Mouse (Mus musculus) heart, embryonic 15.5 days (tissue): ENCODE data around the gene Tenm4. TPM values are rescaled to one million over a fixed set of nuclear protein-coding genes. Genes with fewer than 3 reads are reported as not detected.
A peak's percentile ranks its signal among the peaks of the same experiment; 100 is the strongest.

ENCODE experiments used
- ATAC-seq: fragments of 200-750 bp; cut with Nextera tagmentation; replicated peaks from 2 replicates; pipeline ENCODE4 v1.8.0; 2017; ENCODE audit warnings: low read depth, moderate TSS enrichment; ENCODE audit not compliant: insufficient number of reproducible peaks, insufficient read depth, low FRiP score
- H3K27ac ChIP-seq: fragments of 300-500 bp; sonication (generic); 2 replicates; pipeline ENCODE4 v1.5.1; 2015; ENCODE audit warnings: mild to moderate bottlenecking, inconsistent platforms
- H3K27me3 ChIP-seq: fragments of 300-500 bp; sonication (generic); 2 replicates; pipeline ENCODE4 v1.6.1; 2015; ENCODE audit warnings: inconsistent platforms
- H3K36me3 ChIP-seq: fragments of 300-500 bp; sonication (generic); 2 replicates; pipeline ENCODE4 v1.6.1; 2015; ENCODE audit warnings: mild to moderate bottlenecking, inconsistent platforms
- H3K4me1 ChIP-seq: fragments of 300-500 bp; sonication (generic); replicated peaks from 2 replicates; pipeline ENCODE4 v1.6.1; 2015; ENCODE audit warnings: inconsistent platforms
- H3K4me2 ChIP-seq: fragments of 300-500 bp; sonication (generic); 2 replicates; pipeline ENCODE4 v1.6.1; 2015; ENCODE audit warnings: inconsistent platforms, mild to moderate bottlenecking, moderate library complexity
- H3K4me3 ChIP-seq: fragments of 300-500 bp; sonication (generic); 2 replicates; pipeline ENCODE4 v1.5.1; 2015; ENCODE audit warnings: mild to moderate bottlenecking, inconsistent platforms
- H3K9ac ChIP-seq: fragments of 300-500 bp; sonication (generic); 2 replicates; pipeline ENCODE4 v1.6.1; 2015; ENCODE audit warnings: mild to moderate bottlenecking, inconsistent platforms
- H3K9me3 ChIP-seq: fragments of 300-500 bp; sonication (generic); replicated peaks from 2 replicates; pipeline ENCODE4 v1.6.1; 2016; ENCODE audit warnings: inconsistent platforms
- WGBS: fragments of 180-500 bp; shearing (Covaris S2); methylation state at CpG from one replicate; pipeline ENCODE4 v1.1.7; 2015; ENCODE audit warnings: mixed read lengths; 5-methylcytosine and 5-hydroxymethylcytosine counted together
- polyA plus RNA-seq: library from polyadenylated mRNA; unstranded; fragments of >200 nt; fragmentation: Nextera tagmentation; extraction: Ambion mirVana; gene quantifications from 2 replicates; pipeline ENCODE4 v1.2.1, GENCODE M21; 2015

Gene Tenm4
- polyA plus RNA-seq, 1 experiment from 2014 or later = 7.9 TPM

DNA sequence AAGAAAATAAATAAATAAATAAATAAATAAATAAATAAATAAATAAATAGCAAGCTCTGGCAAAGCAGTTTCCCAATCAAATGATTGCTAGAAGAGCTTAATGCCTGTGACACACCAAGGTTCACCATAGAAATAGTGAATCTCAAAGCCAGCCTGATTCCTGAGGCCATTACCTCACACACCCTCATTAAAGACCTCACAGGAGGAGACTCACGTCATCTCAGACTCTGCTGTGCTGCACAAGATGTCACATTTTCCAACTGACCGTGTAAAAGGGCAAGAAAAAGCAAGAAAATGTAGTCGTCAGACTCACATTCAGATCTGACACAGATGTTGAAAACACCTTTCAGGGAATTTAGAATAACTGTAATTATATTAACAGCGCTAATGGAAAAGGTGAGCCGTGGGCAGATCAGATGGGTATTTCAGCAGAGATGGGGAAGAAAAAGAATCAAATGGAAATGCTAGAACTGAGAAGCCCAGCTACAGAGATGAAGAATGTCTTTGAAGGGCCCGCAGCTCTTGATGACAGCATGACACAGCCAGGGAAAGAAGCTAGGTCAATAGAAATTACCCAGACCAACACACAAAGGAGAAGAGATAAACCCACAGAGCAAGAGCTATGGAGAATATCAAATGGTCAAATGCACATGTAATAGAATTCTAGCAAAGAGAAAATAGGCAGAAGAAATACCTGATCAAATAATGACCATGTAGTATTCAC lies 709.3 kb downstream of the Tenm4 start:
- WGBS = 71% methylated on average over 6 of the region's 6 CpGs

DNA sequence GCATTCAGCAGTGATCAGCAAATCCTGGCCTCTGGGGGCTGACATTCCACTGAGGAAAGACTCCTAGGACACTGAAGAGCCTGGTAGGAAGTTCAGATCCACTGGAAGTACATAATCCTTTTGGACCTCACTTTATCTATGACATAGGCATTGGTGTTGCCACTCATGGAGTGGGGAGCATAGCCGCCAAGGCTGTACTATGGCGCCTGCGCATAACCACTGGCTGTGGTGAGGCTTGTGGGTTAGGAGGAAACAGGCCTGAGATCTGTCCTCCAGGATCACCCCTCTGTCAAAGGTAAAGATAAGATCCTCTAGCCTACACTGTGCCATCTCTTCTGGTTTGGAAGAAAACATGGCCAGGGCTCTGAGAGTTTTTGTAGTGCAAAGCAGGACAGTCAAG lies 712.3 kb downstream of the Tenm4 start:
- no peak overlapping the region for H3K4me3 ChIP-seq
- H3K4me1 ChIP-seq = no peaks in the 10 kb centered on the region
- H3K9me3 ChIP-seq = no peaks in the 10 kb centered on the region
- 91% methylated on average over 3 of the region's 3 CpGs for WGBS
- no peak overlapping the region for H3K9ac ChIP-seq
- H3K4me2 ChIP-seq = no peak overlapping the region
- no peaks in the 10 kb centered on the region for H3K36me3 ChIP-seq
- ATAC-seq = no peak
- H3K27ac ChIP-seq = no peak overlapping the region
- H3K27me3 ChIP-seq = no peaks in the 10 kb centered on the region

More for the DNA sequence above, 709.3 kb downstream of the Tenm4 start:
- Histone ChIP-seq H3K27me3 (no peaks in the 10 kb centered on the region), H3K9me3 (no peaks in the 10 kb centered on the region), H3K9ac (no peak overlapping the region), H3K36me3 (no peaks in the 10 kb centered on the region), H3K4me2 (no peak overlapping the region), H3K4me3 (no peak overlapping the region), H3K4me1 (no peaks in the 10 kb centered on the region), H3K27ac (no peak overlapping the region)
- ATAC-seq = no peak

GRCm38 (mm10) chr7:96887088-96887654 lies 716.1 kb downstream of the Tenm4 start:
- Histone ChIP-seq H3K4me3 (no peak overlapping the region), H3K27me3 (no peaks in the 10 kb centered on the region), H3K9me3 (no peaks in the 10 kb centered on the region), H3K27ac (no peak overlapping the region), H3K36me3 (no peaks in the 10 kb centered on the region), H3K4me1 (no peaks in the 10 kb centered on the region), H3K9ac (no peak overlapping the region), H3K4me2 (no peak overlapping the region)
- no peak; the same call in 1 of the 2 replicates for ATAC-seq
- WGBS = 76% methylated on average over 18 of the region's 18 CpGs

DNA sequence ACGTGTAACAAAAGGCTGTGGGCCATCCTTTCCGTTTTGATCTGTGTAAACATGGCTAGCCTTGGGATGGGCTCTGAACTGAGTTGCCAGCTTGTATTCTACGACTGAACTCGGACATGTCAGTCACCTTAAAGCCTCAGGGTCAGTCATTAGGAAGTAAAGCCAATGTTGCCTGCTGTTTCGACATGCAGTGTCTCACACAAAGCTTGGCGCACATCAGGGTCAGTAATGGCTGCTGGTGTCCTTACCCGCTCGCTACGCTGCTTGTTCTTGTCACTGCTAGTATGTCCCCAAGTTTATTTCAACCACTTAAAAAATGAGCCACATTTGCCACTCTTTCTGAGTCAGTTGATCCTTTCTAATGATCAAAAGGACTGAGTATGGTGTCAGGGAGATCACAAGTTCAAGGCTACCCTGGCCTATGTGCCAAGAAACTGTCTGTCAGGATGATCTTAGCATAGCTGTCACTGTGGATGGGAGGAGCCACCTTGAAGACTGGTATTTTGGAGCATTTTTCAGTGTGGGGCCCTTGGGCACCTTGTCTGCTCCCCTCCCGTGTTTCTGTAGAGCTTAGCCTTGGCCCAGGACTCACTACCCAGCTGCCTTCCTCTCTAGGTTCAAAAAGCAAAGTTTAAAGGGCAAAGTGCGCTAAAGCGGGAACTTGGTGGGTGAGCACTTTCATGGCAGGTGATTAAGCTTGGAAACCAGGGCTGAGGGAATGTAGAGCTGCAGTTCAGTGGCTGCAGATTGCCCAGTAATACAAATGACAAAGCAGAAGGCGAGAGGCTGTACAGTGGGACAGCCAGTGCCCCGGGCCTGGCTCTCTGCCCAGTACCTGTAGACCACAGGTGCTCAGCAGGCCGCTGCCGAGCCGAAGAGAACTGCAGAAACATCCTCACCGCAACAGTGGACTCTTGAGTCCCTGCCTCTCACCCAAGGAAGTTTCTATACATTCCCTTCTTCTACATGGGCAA lies 718.3 kb downstream of the Tenm4 start:
- Histone ChIP-seq H3K4me1 (no peaks in the 10 kb centered on the region), H3K4me2 (no peak overlapping the region), H3K9me3 (no peaks in the 10 kb centered on the region), H3K36me3 (no peaks in the 10 kb centered on the region), H3K27me3 (no peaks in the 10 kb centered on the region), H3K4me3 (no peak overlapping the region), H3K9ac (no peak overlapping the region), H3K27ac (no peak overlapping the region)
- no peak for ATAC-seq
- WGBS = 87% methylated on average over 18 of the region's 18 CpGs

- no peaks in the 10 kb centered on the region for H3K4me1 ChIP-seq
- H3K27ac ChIP-seq = no peak overlapping the region
- H3K36me3 ChIP-seq = no peaks in the 10 kb centered on the region
- H3K27me3 ChIP-seq = no peaks in the 10 kb centered on the region
- no peak overlapping the region for H3K9ac ChIP-seq
- no peak overlapping the region for H3K4me3 ChIP-seq
- H3K9me3 ChIP-seq = no peaks in the 10 kb centered on the region
- ATAC-seq = no peak
- 56% methylated on average over 7 of the region's 7 CpGs for WGBS
- no peak overlapping the region for H3K4me2 ChIP-seq
Measured at GRCm38 (mm10) chr7:96890035-96890621, 719.1 kb downstream of the Tenm4 start.

DNA sequence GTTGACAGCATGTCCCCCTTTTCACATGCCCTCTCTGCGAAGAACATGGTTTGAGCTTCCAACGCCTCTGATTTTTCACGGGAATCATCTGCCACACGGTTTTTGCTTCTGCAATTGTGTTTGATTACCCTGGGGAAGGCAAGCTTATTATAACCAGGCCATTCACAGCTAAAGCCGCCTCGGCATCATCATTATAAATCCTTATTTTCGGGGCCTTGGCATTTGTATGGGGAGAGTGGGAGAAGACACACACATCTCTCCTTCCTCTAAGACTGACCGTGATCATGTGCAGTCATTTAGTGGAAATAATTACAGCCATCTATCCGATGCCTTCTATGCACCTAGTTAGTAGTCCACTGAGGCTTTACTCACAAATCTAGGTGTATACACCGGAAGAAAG lies 719.9 kb downstream of the Tenm4 start:
- 89% methylated on average over 10 of the region's 10 CpGs for WGBS
- no peaks in the 10 kb centered on the region for H3K4me1 ChIP-seq
- no peak for ATAC-seq
- H3K9ac ChIP-seq = no peak overlapping the region
- no peaks in the 10 kb centered on the region for H3K27me3 ChIP-seq
- H3K27ac ChIP-seq = no peak overlapping the region
- no peaks in the 10 kb centered on the region for H3K9me3 ChIP-seq
- no peaks in the 10 kb centered on the region for H3K36me3 ChIP-seq
- H3K4me2 ChIP-seq = no peak overlapping the region
- no peak overlapping the region for H3K4me3 ChIP-seq

DNA sequence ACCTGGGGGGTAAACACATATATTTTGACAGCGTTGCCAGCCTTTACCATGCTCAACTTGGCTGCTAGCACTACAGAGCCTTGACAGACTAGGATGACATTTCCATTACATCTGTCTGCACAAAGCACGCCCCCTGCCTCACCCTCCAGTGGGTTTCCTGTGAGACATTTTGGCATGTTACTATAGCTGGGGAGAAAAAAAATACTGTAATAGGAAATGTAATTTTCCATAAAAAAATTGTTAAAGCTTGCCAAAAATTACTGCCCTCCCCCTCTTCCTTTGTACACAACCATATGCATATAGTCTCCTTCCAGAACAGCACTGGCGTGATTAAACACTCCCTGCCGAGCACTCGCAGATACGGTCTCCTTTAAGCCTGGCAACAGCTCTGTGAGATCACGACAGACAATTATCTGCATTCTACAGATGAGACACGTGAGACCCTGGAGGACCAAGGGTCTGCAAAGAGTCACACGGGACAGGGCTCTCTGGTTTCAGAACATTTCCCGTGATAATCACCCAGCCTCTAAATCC lies 728.1 kb downstream of the Tenm4 start:
- peak overlapping the region; percentile 38 for H3K4me2 ChIP-seq
- no peak overlapping the region for H3K9ac ChIP-seq
- peak; percentile 59 for ATAC-seq
- H3K9me3 ChIP-seq = no peaks in the 10 kb centered on the region
- H3K27me3 ChIP-seq = no peaks in the 10 kb centered on the region
- H3K36me3 ChIP-seq = no peaks in the 10 kb centered on the region
- no peak overlapping the region for H3K4me3 ChIP-seq
- H3K4me1 ChIP-seq = peaks cover 15% of the 10 kb centered on the region
- H3K27ac ChIP-seq = peak overlapping the region; percentile 55; the same call in 1 of the 2 replicates
- WGBS = 27% methylated on average over 10 of the region's 10 CpGs

DNA sequence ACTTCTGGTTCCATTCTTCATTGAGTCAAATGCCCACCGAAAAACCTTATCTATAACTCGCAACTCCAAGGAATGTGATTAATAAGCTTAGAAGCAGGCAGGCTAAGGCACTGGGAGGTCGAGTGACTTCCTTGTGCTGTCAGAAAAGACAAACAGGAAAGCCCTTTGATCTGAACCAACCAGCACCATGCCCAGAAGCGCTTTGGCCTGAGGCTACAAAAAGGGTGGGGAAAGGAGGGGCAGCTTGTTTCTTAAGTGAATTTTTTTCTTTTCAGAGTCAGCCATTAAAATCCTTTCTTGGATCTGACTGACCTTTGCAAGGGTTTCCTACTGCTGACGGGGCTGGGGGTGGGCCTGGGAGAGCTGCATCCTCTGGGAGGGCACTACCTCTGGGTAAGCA lies 731.1 kb downstream of the Tenm4 start:
- ATAC-seq = no peak
- no peak overlapping the region for H3K27ac ChIP-seq

DNA sequence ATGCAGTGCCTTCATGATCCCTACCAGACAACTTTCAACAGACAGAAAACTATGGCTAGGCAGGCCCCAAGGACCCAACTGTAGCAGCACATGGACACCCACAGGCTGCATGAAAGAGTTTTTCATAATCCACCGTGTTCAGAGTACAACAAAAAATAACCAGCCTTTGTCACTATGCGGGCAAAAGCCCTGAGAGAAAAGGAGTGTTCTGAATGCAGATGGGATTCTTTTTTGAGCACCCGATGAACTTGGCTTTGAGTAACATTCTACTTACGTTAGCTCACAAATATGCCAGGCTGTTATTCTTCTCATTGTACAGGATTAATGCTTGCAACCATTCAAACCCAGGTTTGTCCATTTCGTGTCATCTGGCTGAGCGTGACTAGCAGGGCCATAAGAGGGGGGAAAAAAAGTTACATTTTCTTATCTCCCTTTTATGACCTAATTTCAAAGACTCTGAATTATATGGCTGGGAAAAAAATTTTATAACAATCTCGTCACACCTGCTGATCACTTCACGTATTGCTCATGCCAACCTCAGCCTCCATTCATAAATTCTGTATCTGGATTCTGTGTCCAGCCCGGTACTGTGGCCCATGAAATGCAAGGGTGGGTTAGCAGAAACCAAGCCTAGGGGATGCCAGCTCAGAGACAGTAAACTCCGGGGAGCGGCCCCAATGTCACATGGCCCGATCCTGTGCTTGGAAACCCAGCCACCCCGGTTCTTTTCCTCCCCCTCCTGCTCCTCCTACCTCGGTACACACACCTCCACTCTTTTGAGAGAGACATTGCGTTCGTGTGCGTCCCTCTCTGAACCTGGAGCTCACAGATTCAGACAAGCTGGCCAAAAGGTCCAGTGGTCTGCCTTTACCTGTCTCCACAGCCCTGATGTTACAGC lies 732.3 kb downstream of the Tenm4 start:
- no peaks in the 10 kb centered on the region for H3K9me3 ChIP-seq
- no peak overlapping the region for H3K9ac ChIP-seq
- H3K36me3 ChIP-seq = no peaks in the 10 kb centered on the region
- no peak for ATAC-seq
- peaks cover 15% of the 10 kb centered on the region for H3K4me1 ChIP-seq
- H3K27me3 ChIP-seq = no peaks in the 10 kb centered on the region
- H3K4me3 ChIP-seq = no peak overlapping the region
- WGBS = 81% methylated on average over 17 of the region's 17 CpGs
- H3K4me2 ChIP-seq = no peak overlapping the region
- no peak overlapping the region for H3K27ac ChIP-seq

More for the DNA sequence above, 731.1 kb downstream of the Tenm4 start:
- peaks cover 15% of the 10 kb centered on the region for H3K4me1 ChIP-seq
- H3K9ac ChIP-seq = no peak overlapping the region
- H3K4me3 ChIP-seq = no peak overlapping the region
- no peaks in the 10 kb centered on the region for H3K36me3 ChIP-seq
- no peaks in the 10 kb centered on the region for H3K9me3 ChIP-seq
- no peak overlapping the region for H3K4me2 ChIP-seq
- WGBS = 59% methylated on average over 5 of the region's 5 CpGs
- no peaks in the 10 kb centered on the region for H3K27me3 ChIP-seq

DNA sequence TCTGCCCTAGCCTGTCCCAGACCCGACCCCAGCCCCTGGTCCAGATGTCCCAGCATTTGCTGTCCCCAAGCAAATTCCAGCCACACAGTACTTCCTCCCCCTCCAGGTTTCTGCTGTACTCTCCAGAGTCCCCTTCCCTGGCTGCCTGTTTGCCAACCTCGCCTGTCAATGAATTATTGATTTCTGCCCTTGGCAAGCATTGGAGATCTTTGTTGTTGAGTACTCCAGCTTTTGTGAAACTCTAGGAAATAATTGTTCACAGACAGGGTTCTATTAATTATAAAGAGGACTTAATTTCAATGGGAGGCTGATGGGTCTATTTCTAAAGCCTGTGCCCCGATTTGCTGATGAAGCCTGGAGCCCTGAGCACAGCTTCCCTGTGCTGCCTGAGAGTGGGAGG lies 733.4 kb downstream of the Tenm4 start:
- ATAC-seq = no peak
- Histone ChIP-seq H3K27ac (no peak overlapping the region), H3K4me3 (no peak overlapping the region), H3K36me3 (no peaks in the 10 kb centered on the region), H3K9me3 (no peaks in the 10 kb centered on the region), H3K4me1 (peaks cover 4% of the 10 kb centered on the region), H3K9ac (no peak overlapping the region), H3K4me2 (no peak overlapping the region), H3K27me3 (peaks cover 6% of the 10 kb centered on the region; the same call in 1 of the 2 replicates)
- WGBS = 75% methylated on average over 3 of the region's 3 CpGs
